Mouse (Mus musculus) kidney, adult 8-10 months (tissue): Measurements from ENCODE around the gene Trpc4ap.

Source experiments
- DNase-seq, 2 experiments: peaks; one replicate each; pipeline ENCODE4 v3.0.0; 2022

The Trpc4ap gene

GRCm38 (mm10) chr2:155693136-155693535, 952 bp upstream of the Trpc4ap start:
- peak; percentile 30 to 39 for DNase-seq

- no peak for DNase-seq
Observed at GRCm38 (mm10) chr2:155691336-155691722, 855 bp downstream of the Trpc4ap start.

GRCm38 (mm10) chr2:155689211-155689610, 3.0 kb downstream of the Trpc4ap start:
- DNase-seq: no peak

GRCm38 (mm10) chr2:155687746-155688145, 4.4 kb downstream of the Trpc4ap start:
- DNase-seq: no peak

- no peak for DNase-seq
Observed at GRCm38 (mm10) chr2:155686572-155686971, 5.6 kb downstream of the Trpc4ap start.

GRCm38 (mm10) chr2:155683821-155684220, 8.4 kb downstream of the Trpc4ap start:
- no peak for DNase-seq

- DNase-seq: no peak
Observed at GRCm38 (mm10) chr2:155683137-155683536, 9.0 kb downstream of the Trpc4ap start.

GRCm38 (mm10) chr2:155681874-155682273, 10.3 kb downstream of the Trpc4ap start:
- DNase-seq: no peak

- no peak for DNase-seq
Observed at GRCm38 (mm10) chr2:155681194-155681593, 11.0 kb downstream of the Trpc4ap start.

- DNase-seq: no peak
Observed at GRCm38 (mm10) chr2:155680591-155680990, 11.6 kb downstream of the Trpc4ap start.

- no peak for DNase-seq
Observed at GRCm38 (mm10) chr2:155679586-155680110, 12.5 kb downstream of the Trpc4ap start.

GRCm38 (mm10) chr2:155675118-155675517, 17.1 kb downstream of the Trpc4ap start:
- no peak for DNase-seq

GRCm38 (mm10) chr2:155673546-155673945, 18.6 kb downstream of the Trpc4ap start:
- peak; percentile 51 to 74 for DNase-seq

- DNase-seq: peak in 1 of 2 experiments; percentile 16
Observed at GRCm38 (mm10) chr2:155671236-155671635, 20.9 kb downstream of the Trpc4ap start.

- peak in 1 of 2 experiments; percentile 32 for DNase-seq
Observed at GRCm38 (mm10) chr2:155668461-155668860, 23.7 kb downstream of the Trpc4ap start.

GRCm38 (mm10) chr2:155667881-155668280, 24.3 kb downstream of the Trpc4ap start:
- DNase-seq: no peak

- no peak for DNase-seq
Observed at GRCm38 (mm10) chr2:155663910-155664460, 28.2 kb downstream of the Trpc4ap start.

- peak; percentile 15 to 50 for DNase-seq
Observed at GRCm38 (mm10) chr2:155663097-155663496, 29.1 kb downstream of the Trpc4ap start.

GRCm38 (mm10) chr2:155662390-155662789, 29.8 kb downstream of the Trpc4ap start:
- DNase-seq: no peak

GRCm38 (mm10) chr2:155655759-155656372, 36.3 kb downstream of the Trpc4ap start:
- DNase-seq: no peak

GRCm38 (mm10) chr2:155652618-155653017, 39.6 kb downstream of the Trpc4ap start:
- no peak for DNase-seq

- no peak for DNase-seq
Observed at GRCm38 (mm10) chr2:155645746-155646145, 46.4 kb downstream of the Trpc4ap start.

GRCm38 (mm10) chr2:155641540-155642472, 50.4 kb downstream of the Trpc4ap start:
- peak; percentile 73 to 76 for DNase-seq
